Mouse (Mus musculus) mouse trophoblast stem cell (cell line): Measurements from ENCODE around the gene Nqo2.
"Not testable (repeated sequence)": the region's sequence is repeated elsewhere in the genome, so short reads cannot be mapped to it uniquely, and the experiment has no call there.

Source experiments
- in situ Hi-C, 2 experiments: fragments of 300-500 bp; cut with MseI, MboI; formaldehyde crosslinking; loops; 2 replicates in 1 of 2; 3 replicates in 1 of 2; pipeline ENCODE4 v1.15.1; 2025

Gene Nqo2

GRCm38 (mm10) chr13:33964206-33965046, at the start of gene Nqo2:
Nqo2 (plus strand) TSS chr13:33964687.
- in situ Hi-C loops = no loop called here

DNA sequence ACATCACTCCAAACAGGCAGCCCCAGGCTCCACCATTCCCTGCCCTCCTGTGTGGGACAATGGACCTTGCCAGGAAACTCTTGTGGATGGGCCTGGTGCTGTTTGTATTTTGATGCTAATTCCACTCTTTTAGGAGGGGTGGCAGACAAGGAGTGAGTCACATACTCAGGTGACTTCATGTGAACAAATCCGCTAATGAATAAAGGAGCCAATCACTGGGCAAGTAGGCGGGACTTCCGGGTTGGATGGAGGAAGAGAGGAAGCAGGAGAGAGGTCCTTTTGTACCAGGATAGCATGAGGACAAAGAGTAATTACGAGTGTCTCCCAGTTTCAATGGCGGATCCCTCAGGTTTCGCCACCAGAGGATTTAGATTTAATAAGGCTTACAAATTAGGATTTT, 43.4 kb upstream of the Nqo2 start:
- in situ Hi-C loops = no loop called here

DNA sequence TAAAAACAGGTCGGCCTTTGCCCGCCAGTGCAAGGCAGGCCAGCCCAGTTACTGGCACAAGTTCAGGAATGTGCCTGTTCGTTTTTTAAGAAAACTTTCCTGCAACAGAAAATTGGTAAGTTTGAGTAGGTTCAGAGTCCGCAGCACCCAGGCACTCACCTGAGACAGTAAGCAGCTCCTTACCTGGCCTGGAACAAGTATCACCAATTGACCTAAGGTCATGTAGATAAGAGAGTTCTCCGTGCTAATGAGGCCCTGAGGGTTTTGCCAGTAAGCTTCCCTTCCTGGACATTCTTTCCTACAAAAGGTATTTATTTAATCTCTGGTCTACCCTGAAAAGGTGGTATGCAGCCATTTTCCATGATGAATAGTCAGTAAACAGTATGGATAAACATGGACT, 42.8 kb upstream of the Nqo2 start:
- in situ Hi-C loops = no loop called here

GRCm38 (mm10) chr13:33930281-33930680, 34.2 kb upstream of the Nqo2 start:
- in situ Hi-C loops = no loop called here

GRCm38 (mm10) chr13:33930912-33931311, 33.6 kb upstream of the Nqo2 start:
- in situ Hi-C loops = no loop called here

- in situ Hi-C loops = no loop called here
Observed at GRCm38 (mm10) chr13:33934743-33935142, 29.7 kb upstream of the Nqo2 start.

- in situ Hi-C loops = no loop called here
Observed at GRCm38 (mm10) chr13:33935465-33936181, 28.9 kb upstream of the Nqo2 start.

DNA sequence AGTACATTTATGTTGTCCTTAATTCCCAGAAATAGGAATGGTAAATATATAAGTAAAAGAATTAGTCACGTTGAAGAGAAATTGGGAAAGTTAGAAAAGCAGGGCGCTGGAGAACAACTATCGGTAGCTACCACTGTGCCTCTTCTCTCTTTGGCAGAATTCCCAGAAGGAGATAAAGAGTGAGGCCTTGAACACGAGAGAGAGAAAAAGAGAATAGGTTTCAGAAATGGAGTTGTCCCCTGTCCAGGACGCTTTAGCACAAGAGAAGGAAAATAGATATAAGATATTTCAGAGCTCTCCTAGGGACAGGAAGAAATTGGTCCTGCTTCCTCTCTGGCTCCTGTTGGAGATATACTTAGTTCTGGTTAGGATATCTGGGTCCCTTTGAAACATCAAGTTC, 27.3 kb upstream of the Nqo2 start:
- in situ Hi-C loops = no loop called here

GRCm38 (mm10) chr13:33937587-33937986, 26.9 kb upstream of the Nqo2 start:
- in situ Hi-C loops = not testable (repeated sequence)

DNA sequence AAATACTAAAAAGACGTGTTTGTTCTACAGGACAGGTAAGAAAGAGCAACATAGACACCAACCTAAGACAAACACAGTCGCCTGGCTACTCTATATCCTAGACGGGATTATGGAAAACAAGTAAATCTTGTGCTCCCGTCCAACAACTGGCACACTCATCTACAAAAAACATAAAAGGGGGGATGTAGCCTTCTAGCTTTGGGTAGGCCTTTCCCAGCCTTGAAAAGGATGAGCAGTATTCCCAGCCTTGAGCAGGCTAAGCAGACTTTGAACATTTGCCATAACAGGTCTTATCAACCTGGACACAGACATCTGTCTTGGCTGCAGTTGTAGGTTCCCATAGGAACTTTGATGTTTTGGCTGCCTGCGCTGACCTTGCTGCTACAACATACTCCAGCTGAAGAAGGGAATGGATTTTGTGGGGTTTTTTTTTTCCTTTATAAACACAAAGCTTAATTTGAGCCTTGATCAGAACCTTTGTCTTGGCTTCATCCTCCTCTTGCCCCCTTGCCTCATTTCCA, 23.1 kb upstream of the Nqo2 start:
- in situ Hi-C loops = no loop called here

DNA sequence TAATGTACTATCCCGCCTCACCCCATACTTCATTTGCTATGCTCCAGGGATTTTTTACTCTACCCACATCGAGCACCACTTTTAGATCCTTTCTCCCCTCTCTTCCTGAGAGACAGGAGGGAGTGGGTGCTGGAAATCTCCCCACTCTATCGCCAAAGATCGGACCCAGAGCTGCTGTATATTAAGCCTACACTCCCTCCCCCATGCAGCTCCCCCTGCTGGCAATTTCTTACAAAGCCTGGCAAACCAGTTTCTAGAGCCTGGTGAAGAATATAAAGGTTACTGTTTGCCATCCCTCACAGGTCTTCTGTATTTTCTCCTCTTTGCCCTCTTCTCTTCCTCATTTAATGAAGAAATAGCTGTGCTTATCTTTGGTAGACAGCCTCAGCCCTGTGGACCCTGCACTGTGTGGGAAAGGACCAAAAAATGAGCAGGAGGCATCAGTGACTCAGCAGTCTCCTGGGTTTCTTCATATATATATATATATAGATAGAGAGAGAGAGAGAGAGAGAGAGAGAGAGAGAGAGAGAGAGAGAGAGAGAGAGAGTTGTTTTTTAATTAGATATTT, 22.2 kb upstream of the Nqo2 start:
- in situ Hi-C loops = no loop called here

- in situ Hi-C loops = no loop called here
Observed at GRCm38 (mm10) chr13:33951308-33952074, 13.0 kb upstream of the Nqo2 start.

DNA sequence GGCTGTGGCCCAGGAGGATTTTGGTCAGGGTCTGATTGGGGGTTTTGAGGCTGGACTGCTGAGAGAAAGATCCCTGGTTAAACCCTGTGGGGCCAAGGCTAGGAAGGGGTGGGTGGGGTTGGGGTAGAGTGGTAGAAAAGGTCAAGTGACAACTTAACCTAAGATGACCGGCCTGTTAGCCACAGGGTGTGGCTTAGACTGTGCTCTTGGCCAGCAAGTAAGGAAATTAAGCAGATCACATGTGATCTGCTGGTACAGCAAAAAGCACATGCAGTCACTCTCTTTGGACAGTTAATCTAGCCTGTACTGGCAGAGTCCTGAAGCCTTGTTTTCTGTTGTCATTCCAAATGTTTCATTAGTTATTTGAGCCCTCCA, 12.4 kb upstream of the Nqo2 start:
- in situ Hi-C loops = no loop called here

DNA sequence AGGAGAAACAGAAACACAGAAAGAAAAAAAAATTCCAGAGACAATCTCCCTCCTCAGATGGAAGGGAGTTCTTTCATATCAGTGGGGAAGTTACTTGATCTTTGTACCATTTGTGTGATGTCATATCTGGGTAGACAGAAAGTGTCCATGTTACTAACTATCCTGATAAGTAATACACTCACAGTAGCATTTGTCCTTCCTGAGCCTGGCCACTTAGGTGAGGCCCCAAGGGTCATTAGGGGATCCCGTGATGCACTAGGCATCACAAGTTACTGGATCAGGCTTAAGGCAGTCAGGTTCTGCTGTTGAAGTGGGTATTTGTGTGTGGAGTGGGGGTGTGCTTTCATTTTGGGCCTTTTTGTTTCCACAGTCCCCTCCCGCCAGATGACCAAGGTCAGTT, 11.5 kb upstream of the Nqo2 start:
- in situ Hi-C loops = no loop called here

DNA sequence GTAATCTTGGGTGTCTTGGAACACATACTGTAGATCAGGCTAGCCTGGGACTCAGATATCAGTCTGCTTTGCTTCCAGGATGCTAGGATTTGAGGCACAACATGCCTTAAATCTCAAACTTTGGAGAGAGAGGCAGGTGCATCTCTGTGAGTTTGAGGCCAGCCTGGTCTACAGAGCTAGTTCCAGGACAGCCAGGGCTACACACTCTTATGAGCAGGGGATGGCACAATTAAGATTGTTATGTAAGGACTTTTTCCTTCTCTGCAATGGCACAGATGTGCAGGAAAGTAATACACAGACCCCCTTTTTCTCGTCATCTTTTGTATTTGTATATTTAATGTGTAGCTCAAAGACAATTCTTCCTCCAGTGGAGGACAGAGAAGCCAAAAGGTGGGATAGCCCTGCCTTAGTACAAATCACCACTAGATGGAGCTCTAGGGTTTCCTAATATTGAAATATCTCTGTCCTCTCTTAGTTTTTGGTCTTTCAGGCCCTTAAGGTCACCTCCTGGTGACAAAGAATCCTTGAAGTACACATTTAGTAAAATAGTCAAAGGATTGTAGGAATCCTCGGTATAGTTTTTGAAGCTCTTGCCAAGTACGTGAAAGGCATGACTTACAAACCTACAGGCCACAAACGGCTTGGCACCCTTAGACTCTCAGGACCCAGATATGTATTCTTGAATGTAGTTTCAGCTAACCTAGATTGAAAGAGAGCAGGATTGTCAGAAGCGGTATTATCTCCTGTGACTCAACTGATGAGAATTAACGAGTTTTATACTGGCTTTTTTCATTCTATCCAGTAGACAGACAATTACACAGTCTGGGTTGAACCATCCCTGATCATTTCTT, 7.7 kb upstream of the Nqo2 start:
- in situ Hi-C loops = loop anchor here (5.0 kb wide), 2 partner anchors 41 to 46 kb away; partner anchors contain the start of genes Ripk1 (in 1 of the 2) and Serpinb6a (in 1 of the 2)

DNA sequence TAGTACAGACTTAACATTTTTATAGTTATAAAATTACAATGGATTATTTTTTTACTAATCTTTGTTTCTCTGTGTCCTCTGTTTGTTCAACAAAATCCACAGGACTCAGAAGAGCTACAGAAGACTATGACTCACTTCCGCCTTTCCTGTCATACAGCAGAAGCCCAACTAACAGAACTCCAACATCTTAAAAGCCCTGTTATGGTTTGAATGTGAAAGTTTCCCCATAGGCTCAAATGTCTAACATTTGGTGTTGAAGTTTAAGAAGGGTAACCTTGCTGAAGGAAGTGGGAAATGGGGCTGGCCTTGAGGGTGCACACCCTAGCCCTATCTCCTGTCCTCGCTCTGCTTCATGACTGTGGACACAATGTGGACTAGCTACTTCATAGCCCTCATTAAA, 4.7 kb upstream of the Nqo2 start:
- in situ Hi-C loops = loop anchor here (5.0 kb wide), 2 partner anchors 38 to 43 kb away; partner anchors contain the start of genes Ripk1 (in 1 of the 2) and Serpinb6a (in 1 of the 2)

DNA sequence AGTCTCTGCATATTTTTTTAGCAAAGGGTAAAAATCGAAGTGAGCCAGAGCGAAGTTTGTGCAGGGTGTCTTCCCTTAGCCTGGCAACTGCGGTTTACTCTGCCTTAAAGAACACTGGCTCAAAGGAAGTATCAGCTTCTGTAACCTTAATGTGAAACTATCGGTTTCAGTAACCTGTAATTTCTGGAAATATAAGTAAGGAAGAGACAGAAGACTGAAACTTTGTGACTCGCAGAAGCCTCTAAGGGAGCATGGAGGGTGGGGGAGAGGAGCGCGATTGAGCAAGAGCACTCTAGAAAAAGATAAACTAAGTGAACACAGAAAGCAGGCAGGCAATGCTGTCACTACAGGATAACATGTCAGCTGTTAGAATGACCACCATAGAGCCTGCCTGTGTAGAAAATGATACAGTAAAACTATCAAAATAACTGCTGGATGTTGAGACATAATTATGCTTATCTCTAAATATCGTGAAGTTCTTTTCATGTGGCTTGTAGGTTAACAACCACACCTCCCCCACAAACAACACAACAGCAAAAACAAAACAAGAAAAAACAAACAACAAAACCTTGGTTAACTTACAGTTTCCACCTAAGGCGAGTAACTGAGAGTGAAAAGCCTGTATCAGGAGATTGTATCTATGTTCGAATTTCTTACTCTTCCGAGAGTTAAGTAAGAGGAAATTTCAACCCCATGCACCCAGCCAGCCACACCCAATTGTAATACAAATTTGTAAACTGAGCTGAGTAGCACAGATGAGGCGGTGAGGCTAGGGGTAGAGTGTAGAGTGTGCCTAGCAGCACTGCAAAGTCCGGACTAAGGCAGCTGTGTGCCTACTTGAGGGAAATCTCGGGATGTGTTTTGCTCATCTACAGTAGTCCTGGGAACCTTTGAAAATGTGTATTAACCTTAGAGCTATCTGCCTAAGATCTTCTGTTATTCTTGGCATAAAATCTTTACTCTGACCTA, 853 bp downstream of the Nqo2 start:
- in situ Hi-C loops = no loop called here

- in situ Hi-C loops = no loop called here
Observed at GRCm38 (mm10) chr13:33966025-33966412, 1.5 kb downstream of the Nqo2 start.

DNA sequence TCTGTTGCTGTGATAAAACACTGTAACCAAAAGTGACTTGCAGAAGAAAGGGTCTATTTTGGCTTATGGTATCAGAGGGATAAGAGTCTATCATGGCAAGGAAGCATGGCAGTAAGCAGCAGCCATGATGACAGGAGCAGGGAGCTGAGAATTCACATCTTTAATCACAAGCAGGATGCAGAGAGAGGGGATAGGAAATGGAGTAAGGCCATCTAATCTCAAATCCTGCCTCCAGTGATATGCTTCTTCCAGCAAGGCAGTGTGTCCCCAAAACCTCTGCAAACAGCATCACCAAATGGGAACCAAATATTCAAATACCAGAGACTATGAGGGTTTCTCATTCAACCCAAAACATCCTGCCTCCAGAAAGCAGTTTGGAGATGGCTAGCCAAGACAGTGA, 2.1 kb downstream of the Nqo2 start:
- in situ Hi-C loops = no loop called here
